12 mouse cellular contexts compared by ENCODE assay signal in genomic region chr13:93252941-93253340, GRCm38 (mm10).
"Had no signal": no experiment of that assay in that cellular context is flagged by ENCODE, and none has a peak within 500 bp of the region (broad histone marks: within the 10 kb centered on the region; RNA-seq: fewer than 3 reads in every experiment).

No protein-coding gene starts in this region.

- H3K4me1 ChIP-seq: limb, embryonic 15.5 days; liver, embryonic 12.5 days; neural tube, embryonic 12.5 days had no signal

- H3K27ac ChIP-seq: limb, embryonic 15.5 days; liver, embryonic 12.5 days; neural tube, embryonic 12.5 days had no signal

- H3K9ac ChIP-seq: limb, embryonic 15.5 days; liver, embryonic 12.5 days; lung, embryonic 14.5 days; neural tube, embryonic 12.5 days had no signal

- ATAC-seq: liver, embryonic 12.5 days had no signal

- H3K27me3 ChIP-seq: limb, embryonic 15.5 days; liver, embryonic 12.5 days; neural tube, embryonic 12.5 days had no signal

- H3K4me3 ChIP-seq: limb, embryonic 15.5 days; liver, embryonic 12.5 days; neural tube, embryonic 12.5 days had no signal

- H3K9me3 ChIP-seq: limb, embryonic 15.5 days; liver, embryonic 12.5 days; neural tube, embryonic 12.5 days had no signal

- DNase-seq: kidney, adult 18-20 months; kidney, postnatal 10 days; left cerebral cortex, postnatal 4 days; lung, embryonic 14.5 days; lung, postnatal 10 days; lung, postnatal 4 days; midbrain, embryonic 14.5 days; spleen, adult 18-20 months; thymus, postnatal 36 days had no signal

- H3K4me2 ChIP-seq: limb, embryonic 15.5 days; liver, embryonic 12.5 days; lung, embryonic 14.5 days; neural tube, embryonic 12.5 days had no signal

- H3K36me3 ChIP-seq: limb, embryonic 15.5 days; liver, embryonic 12.5 days; neural tube, embryonic 12.5 days had no signal
